Mouse (Mus musculus): ENCODE measurements at regions not wholly inside any gene's neighbourhood (a gene's known extent, or its start where the extent isn't known, plus 50 kb on each side); places are given as distances from the start of the nearest gene placed in this dataset.

GRCm38 (mm10) chr14:66475026-66475425, 466.0 kb upstream of the Gulo start:
- TF ChIP-seq CTCF (IDR thresholded peaks at IDR 0.05; ENCODE audit: borderline replicate concordance, control insufficient read depth, extremely low read depth, insufficient read depth, low read length, poor library complexity): no peak
- no peak for TF ChIP-seq POLR2A (IDR thresholded peaks at IDR 0.05; ENCODE audit: control insufficient read depth, extremely low read depth, insufficient read depth, low read length, poor library complexity)
